Mouse (Mus musculus): Measurements from ENCODE around the gene Grid1.

GRCm38 (mm10) chr14:34777810-34778209, 42.1 kb upstream of the Grid1 start:
- TF ChIP-seq POLR2A (IDR thresholded peaks at IDR 0.05; ENCODE audit: extremely low read depth, insufficient read depth, low read length), result no peak
- peak; percentile 81 for TF ChIP-seq CTCF (IDR thresholded peaks at IDR 0.05; ENCODE audit: low read depth, low read length)
